Mouse (Mus musculus): Measurements from ENCODE around the gene Hist1h2bb.

The Hist1h2bb gene

DNA sequence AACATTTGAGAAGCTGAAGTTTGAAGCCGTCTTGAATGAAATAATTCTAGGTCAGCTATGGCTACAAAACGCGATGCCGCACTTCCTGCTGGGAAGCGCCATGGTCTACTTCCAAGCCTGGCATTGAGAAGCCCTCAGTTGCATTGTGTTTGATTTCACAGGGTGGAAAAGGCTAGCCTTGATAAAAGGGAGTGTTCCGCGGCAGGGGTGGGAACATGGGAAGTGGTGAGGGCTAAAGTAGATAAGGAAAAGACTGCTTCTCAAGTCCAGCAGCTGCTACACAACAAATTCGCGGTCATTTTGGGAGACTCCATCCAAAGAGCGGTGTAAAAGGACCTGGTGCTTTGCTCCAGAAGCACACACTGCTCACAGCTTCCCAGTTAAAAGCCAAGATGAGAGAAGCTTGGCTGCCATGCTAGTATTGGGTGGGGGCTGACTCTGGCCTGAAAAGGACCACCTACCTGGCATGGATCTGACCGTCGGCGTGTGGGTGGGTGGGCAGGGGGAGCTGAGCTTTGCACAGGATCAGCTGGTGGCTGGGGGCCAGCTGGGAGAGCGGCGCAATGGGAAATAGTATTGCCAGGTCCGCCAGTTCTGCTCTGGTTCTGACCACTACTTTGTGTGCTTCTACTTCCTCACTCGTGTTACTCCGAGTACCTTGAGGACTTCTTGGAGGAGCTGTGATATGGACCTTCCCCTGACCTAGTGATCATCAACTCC, 17.9 kb upstream of the Hist1h2bb start:
- DNase-seq, result no peak

DNA sequence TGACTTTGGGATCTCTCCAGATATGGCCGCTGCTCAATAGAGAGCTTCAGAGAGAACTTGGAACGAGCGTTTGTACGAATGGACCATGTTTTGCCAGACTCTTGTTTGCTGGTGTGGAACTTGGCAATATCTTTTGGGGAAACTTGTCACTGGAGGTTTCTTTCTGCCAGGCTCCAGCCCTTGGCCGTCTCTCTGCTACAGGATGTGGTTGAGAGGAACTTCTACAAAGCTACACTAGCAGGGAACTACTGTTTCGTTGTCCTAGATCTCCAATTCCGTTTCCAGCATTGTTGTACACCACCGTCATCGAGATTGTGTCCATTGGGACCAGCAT, 17.4 kb upstream of the Hist1h2bb start:
- no peak for DNase-seq

DNA sequence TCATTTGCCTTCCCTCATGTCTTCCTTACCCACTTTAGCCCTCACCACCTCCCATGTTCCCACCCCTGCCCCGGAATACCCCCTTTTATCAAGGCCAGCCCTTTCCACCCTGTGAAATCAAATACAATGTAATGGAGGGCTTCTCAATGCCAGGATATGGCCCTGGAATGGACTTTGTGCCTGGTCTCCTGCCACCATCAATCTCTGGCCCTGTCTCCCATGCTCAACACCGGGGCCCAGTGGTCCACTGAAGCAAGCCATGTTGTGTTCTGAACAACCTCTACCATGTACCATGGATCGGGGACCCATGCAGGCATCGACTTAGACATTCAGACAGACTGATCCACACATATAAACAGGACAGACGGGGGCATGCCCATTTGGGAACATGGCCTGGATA, 16.8 kb upstream of the Hist1h2bb start:
- no peak for DNase-seq

DNA sequence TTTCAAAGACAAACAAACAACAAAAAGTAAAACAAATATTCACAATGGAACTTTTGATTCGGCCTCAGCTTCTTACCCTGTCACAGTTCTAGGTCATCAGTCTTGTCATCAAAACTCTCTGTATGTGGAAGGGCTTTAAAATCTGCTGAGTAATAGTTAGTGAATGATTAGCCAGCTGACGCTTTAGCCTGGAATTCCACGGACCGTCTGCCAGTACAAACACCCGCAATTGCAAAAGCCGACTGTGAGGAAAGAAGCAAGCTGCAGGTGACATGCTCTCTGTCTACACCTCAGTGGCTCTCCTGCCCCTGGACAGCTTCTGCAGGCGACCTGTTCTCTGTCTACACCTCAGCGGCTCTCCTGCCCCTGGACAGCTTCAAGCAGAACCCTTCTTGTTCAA, 16.1 kb upstream of the Hist1h2bb start:
- DNase-seq, result peak; percentile 65 to 84

DNA sequence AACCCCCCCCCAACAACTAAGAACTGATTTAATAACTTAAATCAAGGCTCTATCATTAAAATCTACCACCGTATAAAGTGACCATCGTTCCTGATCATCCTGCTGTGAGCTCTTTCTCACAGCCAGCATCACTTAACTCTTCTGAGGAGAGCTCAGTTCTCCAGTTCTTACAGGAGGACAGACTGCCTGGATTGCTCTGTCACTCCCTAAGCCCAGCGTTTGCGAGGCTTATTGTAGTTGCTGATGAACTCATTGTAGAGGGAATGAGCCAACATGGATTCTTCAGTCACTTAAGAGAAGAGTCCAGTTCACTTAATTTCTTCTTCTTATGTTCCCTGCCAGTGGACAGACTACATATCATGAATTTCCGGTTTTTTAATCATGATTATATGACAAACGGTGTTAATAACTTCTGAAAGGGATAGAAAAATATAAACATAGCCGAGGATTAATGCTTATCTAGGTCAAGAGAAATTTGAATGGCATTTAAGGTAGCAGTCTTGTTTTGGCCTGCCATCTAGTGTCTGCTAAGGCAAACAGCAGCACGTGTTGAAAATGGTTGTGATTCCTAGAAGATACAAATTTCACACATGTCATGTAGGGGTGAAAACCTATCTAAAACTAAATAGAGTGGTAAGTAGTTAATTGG, 14.3 kb upstream of the Hist1h2bb start:
- peak in 1 of 2 experiments; percentile 51 for DNase-seq

DNA sequence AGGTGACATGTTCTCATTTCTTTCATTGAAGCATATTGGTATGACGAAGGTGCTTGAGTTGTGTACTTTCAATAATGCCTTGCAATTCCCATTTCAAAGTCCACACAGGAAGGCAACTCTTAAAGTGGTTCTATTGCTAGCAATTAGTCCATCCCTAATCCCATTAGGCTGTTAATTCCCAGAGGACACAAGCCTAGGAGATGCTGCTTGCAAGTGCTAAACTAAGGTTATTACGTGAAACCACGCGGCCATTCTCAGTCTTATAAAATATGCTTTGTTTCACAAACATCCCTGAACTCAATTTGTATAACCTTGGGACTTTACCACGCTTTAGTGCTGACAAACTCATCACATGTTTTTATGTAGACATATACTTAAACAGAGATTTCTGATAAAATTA, 9.4 kb upstream of the Hist1h2bb start:
- DNase-seq, result no peak

DNA sequence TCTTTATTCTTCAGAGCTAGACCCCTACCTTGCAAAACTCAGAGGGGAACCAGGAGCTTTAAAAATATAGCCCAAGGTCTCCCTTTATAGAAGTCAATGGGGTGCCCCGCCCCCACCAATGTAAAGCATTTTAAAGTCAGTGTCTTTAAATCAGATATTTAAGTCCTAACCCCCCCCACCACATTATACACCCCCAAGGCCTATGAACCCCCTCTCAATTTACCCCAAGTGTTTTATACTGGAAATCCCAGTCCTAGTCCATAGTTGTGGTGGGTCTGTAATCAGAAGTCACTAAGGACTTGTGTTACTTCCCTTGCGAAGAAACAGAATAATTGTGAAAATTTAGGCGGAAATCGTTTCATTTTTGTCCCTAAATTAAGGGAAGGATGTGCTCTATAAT, 8.5 kb upstream of the Hist1h2bb start:
- DNase-seq, result peak in 1 of 2 experiments; percentile 25

DNA sequence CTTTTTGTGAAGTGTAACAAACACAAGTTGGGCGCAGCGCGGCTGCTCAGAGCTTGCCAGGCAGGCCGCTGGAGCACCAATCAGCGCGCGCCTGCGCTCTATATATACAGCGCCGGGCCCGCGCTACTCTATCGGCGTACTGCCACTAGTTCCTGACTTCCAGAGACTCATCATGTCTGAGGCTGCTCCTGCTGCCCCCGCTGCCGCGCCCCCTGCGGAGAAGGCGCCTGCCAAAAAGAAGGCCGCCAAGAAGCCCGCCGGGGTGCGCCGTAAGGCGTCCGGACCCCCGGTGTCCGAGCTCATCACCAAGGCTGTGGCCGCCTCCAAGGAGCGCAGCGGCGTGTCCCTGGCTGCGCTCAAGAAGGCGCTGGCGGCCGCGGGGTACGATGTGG, 7.9 kb upstream of the Hist1h2bb start, which contains the start of gene Hist1h1c:
Hist1h1c (plus strand) TSS at position 132 of the 392 bp plus-strand sequence.
- peak; percentile 87 to 95 for DNase-seq

DNA sequence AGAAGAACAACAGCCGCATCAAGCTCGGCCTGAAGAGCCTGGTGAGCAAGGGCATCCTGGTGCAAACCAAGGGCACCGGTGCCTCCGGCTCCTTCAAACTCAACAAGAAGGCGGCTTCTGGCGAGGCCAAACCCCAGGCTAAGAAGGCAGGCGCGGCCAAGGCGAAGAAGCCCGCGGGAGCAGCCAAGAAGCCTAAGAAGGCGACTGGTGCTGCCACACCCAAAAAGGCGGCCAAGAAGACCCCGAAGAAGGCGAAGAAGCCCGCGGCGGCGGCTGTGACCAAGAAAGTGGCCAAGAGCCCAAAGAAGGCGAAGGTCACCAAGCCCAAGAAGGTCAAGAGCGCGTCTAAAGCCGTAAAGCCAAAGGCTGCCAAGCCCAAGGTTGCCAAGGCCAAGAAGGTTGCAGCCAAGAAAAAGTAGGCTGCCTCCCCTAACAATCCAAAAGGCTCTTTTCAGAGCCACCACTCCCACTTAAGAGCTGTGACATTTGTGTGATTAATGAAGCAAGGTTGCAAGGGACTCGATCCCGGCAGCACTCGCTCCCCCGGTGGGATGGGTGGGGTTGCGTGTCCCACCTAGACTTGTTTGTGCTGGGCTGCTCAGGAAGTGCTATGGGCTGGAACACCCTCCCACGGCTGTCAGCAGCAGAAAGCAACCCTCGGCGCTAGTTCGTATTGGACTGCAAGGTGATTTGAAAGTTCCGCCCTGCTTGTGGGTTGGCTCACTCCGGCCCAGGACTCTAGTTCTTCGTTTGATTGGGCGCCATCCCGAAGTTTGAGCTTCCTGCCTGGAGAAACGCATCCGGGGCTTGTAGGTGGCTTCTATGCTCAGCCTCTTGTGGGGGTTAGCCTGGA, 7.2 kb upstream of the Hist1h2bb start:
- DNase-seq, result peak; percentile 96 to 98

DNA sequence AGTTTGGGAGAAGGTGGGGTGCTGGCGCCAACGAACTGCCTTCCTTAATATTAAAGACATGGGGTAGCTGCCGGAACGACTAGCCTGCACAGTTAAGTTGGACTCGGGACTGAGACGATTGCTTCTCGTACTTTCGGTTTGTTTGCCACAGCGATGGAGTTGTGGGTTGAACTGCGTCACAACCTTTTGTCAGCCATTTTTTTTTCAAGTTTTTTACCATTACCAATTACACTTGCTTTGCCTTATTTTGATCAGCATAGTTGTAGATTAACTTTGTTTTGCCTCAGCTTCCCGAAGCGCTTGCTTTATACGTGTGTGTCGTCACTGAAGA, 6.6 kb upstream of the Hist1h2bb start:
- no peak for DNase-seq

DNA sequence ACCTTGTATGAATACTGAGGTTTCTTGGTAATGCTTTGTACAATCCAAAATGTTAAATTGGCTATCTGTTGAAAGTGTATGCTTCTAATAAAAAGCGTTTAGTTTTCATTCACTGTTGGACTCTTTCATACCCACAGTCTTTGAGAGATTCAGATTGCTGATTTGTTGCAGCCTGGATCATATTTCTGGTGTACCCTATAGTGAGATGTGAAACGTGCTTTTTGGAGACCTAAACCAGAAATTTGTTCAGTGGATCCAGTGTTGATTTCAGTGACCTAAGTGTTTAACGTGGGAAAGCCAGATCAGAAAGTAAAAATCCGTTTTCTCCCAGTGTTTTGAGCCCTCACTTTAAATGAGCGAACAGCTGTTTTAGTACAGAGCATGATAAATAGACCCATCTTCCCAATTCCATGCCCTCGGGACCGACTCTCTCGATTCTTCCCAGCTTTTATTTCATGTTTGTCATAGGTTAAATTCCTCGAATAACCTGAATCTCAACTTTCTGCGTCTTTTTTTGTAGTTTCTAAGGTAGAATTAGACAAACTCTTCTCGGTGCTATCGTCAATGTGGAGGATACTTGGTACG, 6.2 kb upstream of the Hist1h2bb start:
- no peak for DNase-seq

DNA sequence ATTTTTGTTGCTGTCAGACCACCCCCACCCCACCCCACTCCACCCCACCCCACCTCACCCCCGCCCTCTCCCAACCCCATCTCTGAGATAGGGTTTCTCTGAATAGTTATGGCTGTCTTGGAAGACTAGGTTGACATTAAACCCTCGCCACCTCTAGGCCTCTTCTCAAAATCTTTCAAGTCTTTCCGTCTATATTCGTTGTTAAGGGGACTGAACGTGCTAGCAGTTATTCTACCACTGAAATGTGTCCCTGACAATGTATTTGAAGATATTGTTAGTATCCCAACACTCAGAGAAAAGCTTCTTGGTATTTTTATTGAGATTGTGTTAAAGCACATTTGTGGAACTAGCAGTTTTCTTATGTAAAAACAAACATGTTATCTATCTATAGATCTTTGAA, 5.6 kb upstream of the Hist1h2bb start:
- no peak for DNase-seq

DNA sequence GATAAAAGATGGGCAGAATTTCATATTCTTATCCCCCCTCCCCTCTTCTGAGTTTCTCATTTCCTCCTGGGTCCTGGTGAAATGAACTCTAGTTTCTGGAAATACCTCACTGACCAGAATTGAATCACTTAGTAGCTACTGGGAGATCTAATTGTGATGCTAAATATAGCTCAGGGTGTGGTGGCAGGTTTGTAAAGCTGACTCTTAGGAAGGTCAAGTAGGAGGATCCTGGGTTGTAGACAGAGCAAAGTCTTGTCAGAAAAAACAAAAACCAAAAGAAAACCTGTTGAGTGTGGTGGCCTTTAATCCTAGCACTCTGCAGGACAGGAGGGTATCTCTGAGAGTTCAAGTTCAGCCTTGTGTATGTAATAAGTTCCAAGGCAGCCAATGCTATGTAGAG, 4.5 kb upstream of the Hist1h2bb start:
- no peak for DNase-seq

DNA sequence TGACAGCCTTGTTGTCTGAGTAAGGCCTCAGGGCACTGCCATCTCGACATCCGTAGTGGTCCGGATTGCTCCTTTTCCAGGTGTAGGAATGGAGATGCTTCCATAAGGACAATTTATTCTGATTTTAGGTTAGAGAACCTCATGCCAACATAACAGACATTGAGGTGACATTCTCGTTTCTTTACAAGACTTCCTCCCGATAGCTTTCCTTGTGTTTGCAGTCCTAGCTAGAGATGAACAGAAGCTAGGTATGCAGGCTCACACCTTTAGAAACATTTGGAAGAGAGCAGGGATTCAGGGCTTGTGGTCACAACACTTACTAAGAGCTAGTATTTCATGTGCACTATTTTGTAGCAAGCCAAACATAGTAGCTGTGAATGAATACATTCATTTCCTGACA, 3.3 kb upstream of the Hist1h2bb start:
- no peak for DNase-seq

DNA sequence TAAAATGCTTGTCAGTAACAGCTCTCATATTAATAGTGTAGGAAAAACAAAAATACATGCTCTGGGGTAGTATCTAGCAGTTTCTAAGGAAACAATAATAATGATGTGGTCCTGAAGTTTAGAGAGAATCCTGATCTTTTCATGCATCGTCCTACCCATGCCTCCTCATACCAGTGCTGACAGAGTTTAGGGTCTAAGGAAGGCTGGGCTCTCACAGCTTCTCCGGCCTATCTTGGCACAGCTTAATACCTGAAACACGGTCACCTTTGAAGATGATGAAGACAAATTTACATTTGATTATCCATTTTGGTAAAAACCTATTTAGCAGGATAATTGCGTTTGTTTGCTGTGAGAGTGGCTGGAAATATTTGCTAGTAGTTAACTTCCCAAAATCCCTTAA, 2.6 kb upstream of the Hist1h2bb start:
- DNase-seq, result no peak

DNA sequence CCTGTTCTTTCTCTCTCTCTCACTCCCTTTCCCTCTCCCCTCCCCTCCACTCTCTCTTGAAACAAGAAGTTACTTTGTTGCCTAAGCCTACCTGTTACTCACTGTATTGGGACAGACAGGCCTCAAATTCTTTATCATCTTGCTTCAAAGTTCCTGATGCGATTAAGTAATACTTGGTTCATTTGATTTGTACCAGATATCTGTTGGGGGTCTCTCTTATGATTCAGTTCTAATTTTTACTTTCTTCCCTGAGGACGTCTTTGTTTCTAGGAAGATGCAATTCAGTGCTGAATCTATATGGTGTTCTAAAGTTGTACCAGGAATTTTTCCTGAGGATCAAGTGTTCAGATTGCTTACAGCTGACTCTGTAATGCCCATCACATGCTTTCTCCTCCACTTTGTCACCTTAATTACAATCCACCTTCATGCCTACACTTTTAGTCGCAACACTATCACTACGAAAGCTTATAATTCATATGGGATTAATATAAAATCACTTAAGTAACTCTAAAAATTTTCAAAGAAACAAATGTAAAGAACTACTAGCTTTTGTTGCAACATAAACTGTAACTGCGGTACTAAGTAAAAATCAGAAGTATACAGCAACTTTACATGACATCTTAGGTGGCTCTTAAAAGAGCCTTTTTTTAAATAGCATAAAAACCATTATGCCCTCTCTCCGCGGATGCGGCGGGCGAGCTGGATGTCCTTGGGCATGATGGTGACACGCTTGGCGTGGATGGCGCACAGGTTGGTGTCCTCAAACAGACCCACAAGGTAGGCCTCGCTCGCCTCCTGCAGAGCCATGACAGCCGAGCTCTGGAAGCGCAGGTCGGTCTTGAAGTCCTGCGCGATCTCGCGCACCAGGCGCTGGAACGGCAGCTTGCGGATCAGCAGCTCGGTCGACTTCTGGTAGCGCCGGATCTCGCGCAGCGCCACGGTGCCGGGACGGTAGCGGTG, 1.8 kb upstream of the Hist1h2bb start:
- DNase-seq, result no peak

DNA sequence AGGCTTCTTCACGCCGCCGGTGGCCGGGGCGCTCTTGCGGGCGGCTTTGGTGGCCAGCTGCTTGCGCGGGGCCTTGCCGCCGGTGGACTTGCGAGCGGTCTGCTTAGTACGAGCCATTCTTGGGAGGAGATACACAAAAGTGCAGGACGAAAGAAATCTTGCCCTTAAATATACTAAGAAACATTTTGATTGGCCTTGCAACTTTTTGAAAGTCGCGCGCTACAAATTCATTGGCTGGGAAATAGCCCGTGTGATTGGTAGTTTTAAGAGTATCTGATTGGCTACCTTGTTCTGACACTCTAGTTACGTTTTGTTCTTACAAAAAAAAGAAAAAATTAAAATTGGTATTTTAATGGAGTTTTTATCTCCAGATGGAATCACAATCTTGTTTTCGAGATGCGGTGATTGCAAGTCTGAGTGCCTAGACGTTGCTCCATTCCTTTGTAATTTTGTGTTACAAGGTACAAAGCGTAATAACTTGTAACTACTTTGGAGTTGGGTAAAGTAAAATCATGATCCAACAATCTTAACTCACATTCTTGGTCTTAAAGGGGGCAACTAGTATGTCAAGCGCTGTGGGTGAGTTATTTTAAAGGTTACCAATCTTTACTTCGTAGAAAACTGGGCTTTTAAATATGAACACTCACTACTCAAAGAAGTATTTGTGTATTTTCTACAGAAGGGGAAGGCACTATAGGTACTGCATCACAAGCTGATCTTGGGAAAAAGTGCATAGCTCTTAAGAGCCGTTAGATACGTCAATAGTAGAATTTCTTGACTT, 963 bp upstream of the Hist1h2bb start, which contains the start of gene Hist1h3c:
Hist1h3c (minus strand) TSS at position 222 of the 781 bp plus-strand sequence.
- DNase-seq, result peak; percentile 89 to 94

DNA sequence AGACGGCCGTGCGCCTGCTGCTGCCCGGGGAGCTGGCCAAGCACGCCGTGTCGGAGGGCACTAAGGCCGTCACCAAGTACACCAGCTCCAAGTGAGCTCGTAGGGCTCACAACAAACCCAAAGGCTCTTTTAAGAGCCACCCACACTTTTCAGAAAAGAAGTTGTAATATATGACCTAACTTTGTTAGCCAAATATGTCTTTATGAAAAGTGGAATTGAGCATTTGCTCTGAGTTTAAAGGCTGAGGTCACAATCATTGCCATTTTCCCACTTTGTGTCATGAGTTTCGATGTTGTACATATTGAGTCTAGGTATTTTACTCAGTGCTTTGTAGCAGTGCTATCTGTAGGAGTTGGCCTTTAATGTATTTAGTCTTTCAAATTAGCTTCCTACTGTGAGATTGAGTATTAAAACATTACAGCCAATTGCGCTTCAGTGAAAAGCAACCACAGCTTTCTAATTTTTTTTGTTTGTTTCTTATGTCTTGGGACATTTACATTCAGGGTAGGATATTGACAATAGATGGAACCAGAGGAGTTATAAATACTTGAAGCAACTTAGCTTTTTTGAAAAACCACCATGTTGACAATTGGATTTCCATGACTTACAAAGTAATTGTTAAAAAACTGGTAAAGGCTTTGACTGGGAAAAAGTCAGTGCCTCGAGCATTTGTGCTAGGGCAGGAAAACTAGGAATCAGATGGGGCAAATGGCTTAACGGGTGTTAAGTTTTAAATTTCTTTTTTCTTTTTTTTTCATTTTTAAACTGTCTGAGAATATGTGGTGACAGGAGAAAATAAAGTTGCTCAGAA, 752 bp downstream of the Hist1h2bb start:
- no peak for DNase-seq

DNA sequence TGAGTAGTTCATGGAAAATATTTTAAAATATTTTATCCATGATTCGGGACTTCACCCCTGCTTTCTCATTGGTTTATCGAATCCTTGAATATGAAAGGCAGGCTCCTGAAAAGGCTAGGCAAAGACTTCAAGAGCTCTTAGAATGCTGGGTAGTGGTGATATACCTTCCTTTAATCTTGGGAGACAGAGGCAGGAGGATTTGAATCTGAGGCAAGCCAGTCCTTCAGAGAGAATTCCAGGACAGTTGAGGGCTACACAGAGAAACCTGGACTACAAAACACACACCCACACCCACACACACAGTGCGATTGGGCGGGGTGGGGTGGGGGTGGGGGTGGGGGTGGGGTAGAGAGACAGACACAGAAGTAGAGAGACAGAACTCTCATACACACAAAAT, 1.4 kb downstream of the Hist1h2bb start:
- DNase-seq, result no peak

DNA sequence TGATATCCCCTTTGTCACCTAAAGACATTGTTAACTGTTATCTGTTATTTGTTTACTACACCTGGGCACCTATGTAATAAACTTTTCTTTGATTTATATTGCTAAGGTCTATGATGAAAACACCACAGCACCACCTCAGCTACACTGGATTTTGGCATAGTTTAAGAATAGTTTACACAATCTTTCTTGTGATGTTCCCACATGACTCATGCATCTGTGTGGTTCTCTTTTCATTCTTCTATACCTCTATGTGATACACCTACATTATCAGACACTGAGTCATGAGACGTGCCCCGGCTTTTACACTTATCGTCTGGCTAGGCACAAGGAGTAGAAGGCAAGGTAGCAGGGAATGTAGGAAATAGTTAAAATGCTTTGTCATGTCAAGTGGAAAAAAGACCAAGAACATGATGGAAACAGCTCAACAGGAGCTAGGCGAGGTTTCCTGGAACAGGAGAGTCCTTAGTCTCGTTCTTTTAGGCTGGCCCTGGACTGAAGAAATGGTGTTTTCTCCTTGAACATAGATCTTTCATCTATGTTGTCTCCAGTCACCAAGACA, 3.1 kb downstream of the Hist1h2bb start:
- no peak for DNase-seq

All from kidney, postnatal 25 days (tissue).